Mouse (Mus musculus): ENCODE measurements around the gene Zfp961.
"Not testable (repeated sequence)": the region's sequence is repeated elsewhere in the genome, so short reads cannot be mapped to it uniquely, and the experiment has no call there.

Gene Zfp961

DNA sequence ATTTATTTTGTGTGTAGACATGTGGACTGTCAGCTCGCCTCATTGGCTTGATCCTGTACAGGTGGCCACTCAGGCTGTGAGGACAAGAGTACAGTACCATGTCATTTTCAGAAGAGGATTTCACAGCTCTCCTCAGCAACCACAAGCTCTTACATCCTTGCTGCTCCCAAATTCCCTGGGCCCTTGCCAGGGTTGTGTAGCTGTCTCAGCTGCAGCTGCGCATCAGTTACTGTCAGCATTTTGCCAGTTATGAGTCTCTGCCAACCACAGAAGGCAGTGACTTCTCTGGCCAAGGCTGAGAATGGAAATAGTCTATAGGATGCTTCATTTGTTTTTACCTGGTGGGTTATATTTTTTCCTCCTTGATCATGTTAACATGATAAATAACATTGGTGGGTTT, 67.3 kb downstream of the Zfp961 start:
- DNase-seq (ENCODE audit: low spot score): no peak

DNA sequence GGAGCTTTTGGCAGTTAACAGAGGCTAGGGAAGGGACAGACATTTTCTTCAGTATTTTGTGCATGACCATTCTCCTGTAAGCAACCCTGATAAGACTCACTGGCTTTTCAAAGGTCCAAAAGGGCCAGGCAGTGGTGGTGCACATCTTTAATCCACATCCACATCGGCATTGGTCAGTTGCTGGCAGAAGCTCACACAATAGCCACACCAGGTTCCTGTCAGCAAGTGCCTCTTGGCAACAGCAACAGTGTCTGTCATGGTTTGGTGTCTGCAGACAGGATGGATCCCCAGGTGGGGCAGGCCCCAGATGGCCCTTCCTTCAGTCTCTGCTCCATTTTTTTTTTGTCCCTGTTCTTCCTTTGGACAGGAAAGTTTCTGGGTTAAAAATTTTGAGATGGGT, 68.2 kb downstream of the Zfp961 start:
- DNase-seq (ENCODE audit: low spot score): not testable (repeated sequence)

DNA sequence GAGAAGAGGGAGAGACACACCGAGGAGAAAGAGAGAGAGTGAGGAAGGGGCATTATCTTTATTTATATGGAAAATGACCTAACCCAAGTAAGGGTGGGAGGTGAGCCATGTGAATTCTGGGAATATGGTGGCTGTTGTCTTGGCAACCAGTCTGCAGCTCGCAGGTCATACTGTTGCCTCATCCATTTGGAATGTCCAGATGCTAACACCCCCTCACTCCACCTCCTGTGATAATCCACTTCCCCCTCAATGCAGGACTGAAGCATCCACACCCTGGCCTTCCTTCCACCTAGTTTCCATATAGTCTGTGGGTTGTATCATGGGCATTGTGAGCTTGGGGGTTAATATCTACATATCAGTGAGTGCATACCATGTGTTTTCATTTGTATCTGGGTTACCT, 69.0 kb downstream of the Zfp961 start:
- DNase-seq (ENCODE audit: low spot score): no peak

DNA sequence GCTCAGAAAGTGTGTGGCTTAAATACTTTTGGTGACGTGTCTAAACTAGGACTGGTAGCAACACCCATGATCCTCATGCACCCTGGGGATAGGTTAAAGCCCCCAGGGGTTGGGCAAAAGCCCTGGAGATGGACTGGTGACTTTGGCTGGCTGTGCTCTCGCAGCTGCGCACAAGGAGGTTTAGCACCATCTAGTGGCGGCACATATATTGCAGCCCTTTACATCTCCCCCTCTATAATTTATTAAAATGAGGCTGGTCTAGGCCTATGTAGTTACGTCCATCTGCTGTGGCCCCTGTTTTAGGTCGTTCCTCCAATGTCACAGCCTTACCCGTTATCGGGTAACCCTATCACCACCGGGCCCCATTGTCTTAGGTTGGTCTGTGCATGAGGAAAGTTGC, 74.0 kb downstream of the Zfp961 start:
- not testable (repeated sequence) for DNase-seq (ENCODE audit: low spot score)

DNA sequence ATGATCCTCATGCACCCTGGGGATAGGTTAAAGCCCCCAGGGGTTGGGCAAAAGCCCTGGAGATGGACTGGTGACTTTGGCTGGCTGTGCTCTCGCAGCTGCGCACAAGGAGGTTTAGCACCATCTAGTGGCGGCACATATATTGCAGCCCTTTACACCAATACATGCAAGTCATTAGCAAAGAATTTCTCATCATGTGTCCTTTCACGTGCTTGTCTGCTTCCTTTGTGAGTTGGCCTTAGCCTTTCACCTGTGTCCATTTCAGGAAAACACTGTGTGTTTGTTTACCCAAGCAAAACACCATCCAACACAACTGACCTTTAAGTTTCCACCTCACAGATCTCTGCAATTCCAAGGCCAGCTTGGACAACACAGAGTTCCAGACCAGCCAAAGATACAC, 82.1 kb downstream of the Zfp961 start:
- DNase-seq (ENCODE audit: low spot score): not testable (repeated sequence)

DNA sequence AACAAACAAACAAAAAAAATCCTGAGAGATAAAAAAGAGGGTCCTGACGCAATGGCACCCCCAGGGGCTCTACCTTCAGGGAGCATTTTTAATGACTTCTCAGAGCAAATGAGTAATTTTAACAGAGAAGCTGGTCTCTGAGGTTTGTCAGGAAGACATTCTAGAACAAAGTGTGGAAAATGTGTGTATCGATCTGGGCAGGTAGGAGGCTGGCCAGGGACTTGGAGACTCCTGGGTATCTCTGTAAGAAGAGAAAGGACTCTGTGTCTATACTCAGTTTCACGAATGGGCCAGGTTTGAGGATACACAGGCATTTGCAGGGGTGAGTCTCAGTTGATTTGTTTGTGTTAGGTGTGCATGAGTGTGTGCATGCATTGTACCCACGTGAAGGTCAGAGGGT, 90.1 kb downstream of the Zfp961 start, which contains the start of gene Olfr372:
Olfr372 (plus strand) TSS at position 301 of the 400 bp plus-strand sequence.
- not testable (repeated sequence) for DNase-seq (ENCODE audit: low spot score)

DNA sequence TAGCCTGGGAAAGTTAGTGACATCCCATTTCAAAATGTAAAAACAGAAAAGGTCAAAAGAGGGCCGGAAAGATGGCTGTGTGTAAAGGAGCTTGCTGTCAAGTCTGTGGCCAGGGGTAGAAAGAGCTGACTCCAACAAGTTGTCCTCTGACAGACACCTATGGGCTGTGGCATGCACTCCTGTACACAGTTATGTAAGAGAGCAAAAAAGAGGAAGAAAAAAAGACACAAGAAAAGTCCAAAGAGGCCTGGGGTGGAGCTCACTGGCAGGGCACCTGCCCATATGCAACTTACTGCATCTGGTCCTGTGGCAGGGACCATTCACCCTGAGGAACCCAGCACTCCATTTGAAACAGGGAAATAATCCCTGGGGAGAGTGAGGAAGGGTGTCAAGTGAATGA, 91.7 kb downstream of the Zfp961 start:
- no peak for DNase-seq (ENCODE audit: low spot score)

All from ovary, postnatal 36 days (tissue).